Mouse (Mus musculus) lung, postnatal 0 days (tissue): ENCODE measurements around the gene Fktn. TPM values are rescaled to one million over a fixed set of nuclear protein-coding genes. Genes with fewer than 3 reads are reported as not detected.
"Not testable (repeated sequence)": the region's sequence is repeated elsewhere in the genome, so short reads cannot be mapped to it uniquely, and the experiment has no call there.

ENCODE experiments used
- ATAC-seq: fragments of 200-750 bp; cut with Nextera tagmentation; 2 replicates; pipeline ENCODE4 v1.8.0; 2017; ENCODE audit warnings: moderate library complexity
- DNase-seq: peaks from one replicate; pipeline ENCODE4 v3.0.0-alpha.2; 2016; ENCODE audit warnings: low spot score
- H3K27ac ChIP-seq: fragments of 300-500 bp; sonication (generic); 2 replicates; pipeline ENCODE4 v1.5.1; 2014; ENCODE audit warnings: antibody characterized with exemption, mild to moderate bottlenecking, low read length, mixed read lengths
- H3K27me3 ChIP-seq: fragments of 300-500 bp; sonication (generic); replicated peaks from 2 replicates; pipeline ENCODE4 v1.6.1; 2014; ENCODE audit warnings: low read length, mixed read lengths; ENCODE audit not compliant: insufficient read depth
- H3K36me3 ChIP-seq: fragments of 300-500 bp; sonication (generic); 2 replicates; pipeline ENCODE4 v1.6.1; 2014; ENCODE audit warnings: low read length, mixed read lengths; ENCODE audit not compliant: insufficient read depth
- H3K4me1 ChIP-seq: fragments of 300-500 bp; sonication (generic); 2 replicates; pipeline ENCODE4 v1.6.1; 2014; ENCODE audit warnings: antibody characterized with exemption, low read depth, low read length, mixed read lengths; ENCODE audit not compliant: insufficient read depth
- H3K4me2 ChIP-seq: fragments of 300-500 bp; sonication (generic); replicated peaks from 2 replicates; pipeline ENCODE4 v1.6.1; 2014; ENCODE audit warnings: low read depth, mild to moderate bottlenecking, low read length, moderate library complexity, mixed read lengths
- H3K4me3 ChIP-seq: fragments of 300-500 bp; sonication (generic); 2 replicates; pipeline ENCODE4 v1.5.1; 2014; ENCODE audit warnings: low read depth, low read length
- H3K9ac ChIP-seq: fragments of 300-500 bp; sonication (generic); replicated peaks from 2 replicates; pipeline ENCODE4 v1.6.1; 2014; ENCODE audit warnings: low read depth, mild to moderate bottlenecking
- H3K9me3 ChIP-seq: fragments of 300-500 bp; sonication (generic); 2 replicates; pipeline ENCODE4 v1.6.1; 2016; ENCODE audit warnings: low read length, mixed read lengths
- CTCF ChIP-seq: IDR thresholded peaks from 2 replicates; pipeline ENCODE4 v1.5.1; 2016; ENCODE audit warnings: antibody characterized with exemption, mild to moderate bottlenecking
- EP300 ChIP-seq: IDR thresholded peaks from 2 replicates; pipeline ENCODE4 v1.6.1; 2016; ENCODE audit warnings: antibody characterized with exemption, mild to moderate bottlenecking, control low read depth
- WGBS: fragments of 180-500 bp; shearing (Covaris S2); extraction: QIAGEN DNeasy Blood & Tissue Kit; methylation state at CpG from one replicate; pipeline ENCODE4 v1.1.7; 2014; 5-methylcytosine and 5-hydroxymethylcytosine counted together
- polyA plus RNA-seq: library from polyadenylated mRNA; unstranded; fragments of >200 nt; fragmentation: Nextera tagmentation; extraction: Ambion mirVana; gene quantifications from 2 replicates; pipeline ENCODE4 v1.2.1, GENCODE M21; 2015

Fktn gene
- 8.8 and 12.2 TPM in 2 replicates for polyA plus RNA-seq

DNA sequence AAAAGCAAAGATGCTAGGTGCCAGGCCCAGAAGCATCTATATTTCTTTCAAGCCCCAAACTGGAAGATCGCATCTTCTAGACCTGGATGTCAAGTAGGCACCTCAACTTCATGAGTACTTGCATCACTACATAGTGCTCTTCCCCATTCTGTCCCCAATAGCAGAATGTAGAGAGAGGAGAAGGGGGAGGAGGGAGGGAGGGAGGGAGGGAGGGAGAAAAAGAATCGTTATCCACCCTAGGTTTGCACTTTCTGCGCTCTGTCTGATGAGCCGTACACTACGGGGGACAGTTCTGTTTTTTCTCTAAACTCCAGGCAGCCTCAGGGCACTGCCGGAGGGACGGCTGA is at the start of gene Fktn:
Gene Fktn, plus strand, starts transcription at position 295 of the 347 bp plus-strand sequence.
- peak within 1 kb of the TSS; percentile 93 for H3K4me2 ChIP-seq
- WGBS, result 14% methylated on average over 7 of the region's 7 CpGs
- DNase-seq, result no peak
- H3K27ac ChIP-seq, result peak within 1 kb of the TSS; percentile 72
- no peaks in the 10 kb centered on the region; the same call in 1 of the 2 replicates for H3K4me1 ChIP-seq
- no peaks in the 10 kb centered on the region for H3K27me3 ChIP-seq
- H3K9me3 ChIP-seq, result no peaks in the 10 kb centered on the region
- peak; percentile 63 for ATAC-seq
- H3K36me3 ChIP-seq, result no peaks in the 10 kb centered on the region
- peak within 1 kb of the TSS; percentile 54 for H3K9ac ChIP-seq
- TF ChIP-seq EP300 (no peak), CTCF (no peak)
- peak within 1 kb of the TSS; percentile 77 for H3K4me3 ChIP-seq

DNA sequence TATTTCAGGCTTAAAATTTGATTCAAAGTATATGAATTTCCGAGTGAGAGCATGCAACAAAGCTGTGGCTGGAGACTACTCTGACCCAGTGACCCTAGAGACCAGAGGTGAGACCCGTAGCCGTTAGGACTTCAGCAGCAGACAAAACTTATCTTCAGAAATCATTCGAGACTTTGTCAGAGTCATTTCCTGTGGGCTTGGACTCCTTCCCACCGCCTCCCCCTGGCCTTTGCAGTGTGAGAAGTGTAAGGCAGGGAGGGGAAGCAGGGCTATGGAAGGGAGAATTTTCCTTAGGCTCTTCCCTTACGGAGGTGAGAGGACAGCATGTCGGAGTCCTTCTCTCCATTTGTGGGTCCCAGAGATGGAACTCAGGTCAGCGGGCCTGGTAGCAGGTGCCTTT is 31.7 kb upstream of the Fktn start:
- no peak overlapping the region for H3K9ac ChIP-seq
- TF ChIP-seq CTCF (no peak), EP300 (no peak)
- WGBS, result 60% methylated on average over 8 of the region's 8 CpGs
- H3K4me3 ChIP-seq, result no peak overlapping the region
- ATAC-seq (no peak), DNase-seq (no peak)
- no peak overlapping the region for H3K4me2 ChIP-seq
- H3K4me1 ChIP-seq, result no peaks in the 10 kb centered on the region
- no peaks in the 10 kb centered on the region for H3K9me3 ChIP-seq
- H3K27me3 ChIP-seq, result no peaks in the 10 kb centered on the region
- H3K36me3 ChIP-seq, result no peaks in the 10 kb centered on the region
- no peak overlapping the region for H3K27ac ChIP-seq

DNA sequence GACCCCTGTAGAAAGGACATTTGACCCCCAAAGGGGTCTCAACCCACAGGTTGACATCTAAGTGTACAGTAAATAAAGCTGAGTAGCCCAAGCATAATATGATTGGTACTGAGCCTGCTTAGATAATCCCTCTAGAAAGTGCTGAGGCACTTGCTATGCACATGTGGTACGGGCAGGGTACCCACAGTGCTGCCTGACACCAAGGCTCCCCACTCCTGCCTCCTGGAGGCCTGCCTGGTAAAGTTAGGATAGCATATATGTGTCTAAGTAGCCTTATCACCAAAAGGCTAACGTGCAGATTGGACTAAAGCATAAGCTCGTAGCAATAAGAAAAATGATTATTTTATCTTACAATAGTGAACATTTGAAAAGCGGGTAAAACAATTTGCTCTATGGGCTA is 24.8 kb upstream of the Fktn start:
- Histone ChIP-seq H3K9ac (no peak overlapping the region), H3K36me3 (no peaks in the 10 kb centered on the region), H3K4me3 (no peak overlapping the region), H3K27ac (no peak overlapping the region), H3K4me2 (no peak overlapping the region), H3K27me3 (no peaks in the 10 kb centered on the region), H3K4me1 (no peaks in the 10 kb centered on the region), H3K9me3 (no peaks in the 10 kb centered on the region)
- TF ChIP-seq CTCF, result no peak
- TF ChIP-seq EP300, result no peak
- WGBS, result 82% methylated on average over 4 of the region's 4 CpGs
- DNase-seq, result no peak
- no peak for ATAC-seq

DNA sequence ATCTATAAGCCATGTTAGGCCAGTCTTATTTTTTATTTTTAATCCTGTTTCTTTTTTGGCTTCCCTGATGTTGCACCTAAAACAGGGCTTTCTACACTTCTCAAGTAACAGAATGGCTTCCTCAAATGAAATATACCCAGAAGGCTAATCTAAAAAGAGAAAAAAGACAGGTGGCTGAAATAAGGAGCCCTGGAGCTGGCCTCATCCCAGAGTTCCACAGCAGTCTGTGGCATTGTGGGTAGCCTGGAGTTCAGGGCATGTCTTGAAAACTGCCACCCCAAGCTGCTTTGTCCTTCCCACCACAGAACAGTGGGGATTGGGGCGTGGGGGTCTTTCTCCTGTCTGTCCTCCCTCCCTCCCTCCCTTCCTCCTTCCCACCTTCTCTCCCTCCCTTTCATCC is 22.4 kb upstream of the Fktn start:
- ATAC-seq, result no peak
- no peak overlapping the region for H3K27ac ChIP-seq
- no peaks in the 10 kb centered on the region for H3K9me3 ChIP-seq
- no peaks in the 10 kb centered on the region for H3K4me1 ChIP-seq
- no peak overlapping the region for H3K4me3 ChIP-seq
- no peak for DNase-seq
- no peaks in the 10 kb centered on the region for H3K36me3 ChIP-seq
- H3K9ac ChIP-seq, result no peak overlapping the region
- no peaks in the 10 kb centered on the region for H3K27me3 ChIP-seq
- WGBS, result 82% methylated on average over 1 of the region's 1 CpGs
- no peak overlapping the region for H3K4me2 ChIP-seq
- TF ChIP-seq CTCF (no peak), EP300 (no peak)

DNA sequence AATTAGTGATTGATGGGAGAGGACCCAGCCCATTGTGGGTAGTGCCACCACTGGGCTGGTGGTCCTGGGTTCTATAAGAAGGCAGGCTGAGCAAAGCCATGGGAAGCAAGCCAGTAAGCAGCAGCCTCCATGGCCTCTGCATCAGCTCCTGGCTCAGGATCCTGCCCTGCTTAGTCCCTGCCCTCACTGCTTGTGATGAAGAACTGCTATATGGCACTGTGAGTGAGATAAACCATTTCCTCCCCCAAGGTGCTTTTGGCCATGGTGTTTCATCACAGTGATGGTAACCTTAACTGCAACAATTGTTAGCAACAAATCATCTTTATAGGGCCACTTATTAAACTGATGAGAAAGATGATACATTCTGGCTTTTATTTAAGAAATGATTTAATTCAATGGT is 4.6 kb upstream of the Fktn start:
- H3K9ac ChIP-seq, H3K27me3 ChIP-seq, H3K9me3 ChIP-seq, H3K27ac ChIP-seq, H3K4me2 ChIP-seq, H3K4me3 ChIP-seq, ATAC-seq, DNase-seq, H3K4me1 ChIP-seq, H3K36me3 ChIP-seq: not testable (repeated sequence)

DNA sequence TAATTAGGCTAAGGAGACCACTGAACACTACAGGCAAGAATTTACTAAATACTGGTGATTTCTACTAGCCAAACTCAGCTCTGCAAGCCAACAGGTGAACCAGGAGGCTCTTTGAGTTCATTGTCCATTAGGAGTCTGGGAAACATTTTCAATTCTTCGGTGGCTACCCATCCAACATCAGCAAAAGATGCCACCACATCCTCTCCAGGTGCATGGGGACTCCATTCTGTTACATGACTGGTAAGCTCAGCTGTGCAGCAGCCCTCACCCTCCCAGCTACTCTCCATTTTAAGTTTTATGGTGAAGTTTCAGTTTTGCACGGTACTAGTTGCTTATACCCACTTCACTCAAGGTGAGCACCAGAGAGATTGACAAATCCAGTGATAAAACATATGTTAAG is 3.8 kb upstream of the Fktn start:
- Histone ChIP-seq H3K36me3 (no peaks in the 10 kb centered on the region), H3K4me3 (no peak overlapping the region), H3K27ac (no peak overlapping the region), H3K27me3 (no peaks in the 10 kb centered on the region), H3K9me3 (no peaks in the 10 kb centered on the region), H3K4me1 (no peaks in the 10 kb centered on the region; the same call in 1 of the 2 replicates), H3K9ac (no peak overlapping the region), H3K4me2 (no peak overlapping the region)
- whole genome bisulfite sequencing, result 74% methylated on average over 2 of the region's 2 CpGs
- TF ChIP-seq EP300 (no peak), CTCF (no peak)
- DNase-seq (no peak), ATAC-seq (no peak)
